Mouse (Mus musculus) midbrain, postnatal 0 days (tissue): ENCODE measurements around the gene Golga1. TPM values are rescaled to one million over a fixed set of nuclear protein-coding genes. Genes with fewer than 3 reads are reported as not detected.
"Not testable (repeated sequence)": the region's sequence is repeated elsewhere in the genome, so short reads cannot be mapped to it uniquely, and the experiment has no call there.

Source experiments
- ATAC-seq: fragments of 200-750 bp; cut with Nextera tagmentation; 2 replicates; pipeline ENCODE4 v1.8.0; 2017; ENCODE audit warnings: moderate number of reproducible peaks, mild to moderate bottlenecking, moderate TSS enrichment, moderate library complexity; ENCODE audit not compliant: low FRiP score
- DNase-seq: peaks from one replicate; pipeline ENCODE4 v3.0.0-alpha.2; 2015; ENCODE audit warnings: low spot score
- H3K27ac ChIP-seq: fragments of 300-500 bp; sonication (generic); 2 replicates; pipeline ENCODE4 v1.5.1; 2014; ENCODE audit warnings: low read depth, mild to moderate bottlenecking, low read length, mixed read lengths
- H3K27me3 ChIP-seq: fragments of 300-500 bp; sonication (generic); 2 replicates; pipeline ENCODE4 v1.6.1; 2014; ENCODE audit warnings: low read length, control low read depth, mixed read lengths; ENCODE audit not compliant: insufficient read depth
- H3K36me3 ChIP-seq: fragments of 300-500 bp; sonication (generic); 2 replicates; pipeline ENCODE4 v1.6.1; 2014; ENCODE audit warnings: low read length, control low read depth, mixed read lengths; ENCODE audit not compliant: insufficient read depth
- H3K4me1 ChIP-seq: fragments of 300-500 bp; sonication (generic); 2 replicates; pipeline ENCODE4 v1.6.1; 2014; ENCODE audit warnings: mild to moderate bottlenecking, control low read depth, antibody characterized with exemption, low read length, mixed read lengths; ENCODE audit not compliant: insufficient read depth
- H3K4me2 ChIP-seq: fragments of 300-500 bp; sonication (generic); 2 replicates; pipeline ENCODE4 v1.6.1; 2014; ENCODE audit warnings: low read depth, mild to moderate bottlenecking, low read length, mixed read lengths; ENCODE audit not compliant: poor library complexity, severe bottlenecking
- H3K4me3 ChIP-seq: fragments of 300-500 bp; sonication (generic); 2 replicates; pipeline ENCODE4 v1.5.1; 2014; ENCODE audit warnings: low read depth, mild to moderate bottlenecking, low read length, moderate library complexity
- H3K9ac ChIP-seq: fragments of 300-500 bp; sonication (generic); replicated peaks from 2 replicates; pipeline ENCODE4 v1.6.1; 2014; ENCODE audit warnings: mild to moderate bottlenecking, low read length, moderate library complexity, mixed read lengths; ENCODE audit not compliant: poor library complexity, severe bottlenecking
- H3K9me3 ChIP-seq: fragments of 300-500 bp; sonication (generic); 2 replicates; pipeline ENCODE4 v1.6.1; 2016; ENCODE audit warnings: low read length, control low read depth
- CTCF ChIP-seq: IDR thresholded peaks from 2 replicates; pipeline ENCODE4 v1.5.1; 2016; ENCODE audit warnings: antibody characterized with exemption, mild to moderate bottlenecking
- WGBS: fragments of 180-500 bp; shearing (Covaris S2); extraction: QIAGEN DNeasy Blood & Tissue Kit; methylation state at CpG from one replicate; pipeline ENCODE4 v1.1.7; 2014; 5-methylcytosine and 5-hydroxymethylcytosine counted together
- polyA plus RNA-seq: library from polyadenylated mRNA; unstranded; fragments of >200 nt; fragmentation: Nextera tagmentation; extraction: Ambion mirVana; gene quantifications from 2 replicates; pipeline ENCODE4 v1.2.1, GENCODE M21; 2015
- total RNA-seq: library from RNA; depleted of rRNA; stranded (reverse); fragments of >200 nt; gene quantifications from 2 replicates; pipeline ENCODE4 v1.2.3, GENCODE M21; 2014; rRNA removed

Golga1 gene
- total RNA-seq (22.2 and 33.4 TPM in 2 replicates), polyA plus RNA-seq (27.2 and 27.5 TPM in 2 replicates)

DNA sequence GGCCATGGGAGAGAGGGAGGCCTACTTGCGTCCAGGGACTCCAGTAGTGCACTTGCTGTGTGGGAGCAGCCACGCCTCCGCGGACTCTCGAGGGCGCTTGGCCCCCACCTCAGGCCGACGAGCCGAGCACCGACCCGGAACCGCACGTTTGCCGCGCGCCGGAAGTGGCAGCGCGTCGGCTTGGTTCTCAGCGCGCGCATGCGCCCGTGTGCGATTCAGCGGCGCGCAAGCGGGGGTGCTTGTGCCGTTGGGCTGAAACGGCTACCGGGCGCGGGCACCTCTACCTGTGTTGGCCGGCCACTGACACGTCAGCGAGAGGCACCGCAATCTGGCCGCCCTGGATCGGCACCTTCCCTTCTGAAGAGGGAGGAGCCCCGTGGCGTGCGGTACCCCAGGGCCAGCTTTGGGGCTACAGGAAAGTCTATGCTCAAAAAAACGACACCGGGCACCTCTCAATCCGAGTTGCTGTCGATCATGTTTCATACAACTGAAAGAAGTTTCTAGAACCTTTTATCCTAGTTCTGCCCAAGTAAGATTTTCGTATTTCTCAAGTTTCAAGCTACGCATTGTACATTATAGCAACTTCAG, at the start of gene Golga1:
Gene Golga1, minus strand, starts transcription at position 142 of the 588 bp plus-strand sequence.
- under 1% methylated on average over 50 of the region's 50 CpGs for WGBS
- H3K4me2 ChIP-seq, result peak within 1 kb of the TSS; percentile 79
- DNase-seq, result peak; percentile 95

DNA sequence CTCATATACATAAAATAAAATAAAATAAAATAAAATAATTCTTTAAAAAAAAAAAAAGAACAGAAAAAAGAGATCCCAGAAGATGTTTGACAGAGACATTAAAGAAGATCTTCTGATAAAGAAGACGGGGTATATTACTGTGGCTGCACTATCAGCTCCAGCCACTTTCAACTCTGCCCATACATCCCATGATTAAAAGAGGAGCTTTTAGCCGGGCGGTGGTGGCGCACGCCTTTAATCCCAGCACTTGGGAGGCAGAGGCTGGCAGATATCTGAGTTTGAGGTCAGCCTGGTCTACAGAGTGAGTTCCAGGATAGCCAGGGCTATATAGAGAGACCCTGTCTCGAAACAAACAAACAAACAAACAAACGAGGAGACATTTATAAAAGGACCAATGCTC, 48.8 kb upstream of the Golga1 start:
- Histone ChIP-seq H3K9ac (no peak overlapping the region), H3K4me1 (no peaks in the 10 kb centered on the region), H3K4me3 (no peak overlapping the region), H3K27ac (no peak overlapping the region), H3K9me3 (no peaks in the 10 kb centered on the region), H3K36me3 (peaks cover 34% of the 10 kb centered on the region; the same call in 1 of the 2 replicates), H3K27me3 (no peaks in the 10 kb centered on the region), H3K4me2 (no peak overlapping the region)
- ATAC-seq (no peak), DNase-seq (no peak)
- WGBS, result 94% methylated on average over 7 of the region's 7 CpGs
- TF ChIP-seq CTCF, result no peak

More for the DNA sequence above, at the start of gene Golga1:
- H3K9ac ChIP-seq, result peak within 1 kb of the TSS; percentile 93
- H3K27me3 ChIP-seq, result no peaks in the 10 kb centered on the region
- H3K4me1 ChIP-seq, result no peaks in the 10 kb centered on the region
- ATAC-seq, result peak; percentile 99
- peaks cover 7% of the 10 kb centered on the region; the same call in 1 of the 2 replicates for H3K36me3 ChIP-seq
- peak within 1 kb of the TSS; percentile 95 for H3K4me3 ChIP-seq
- H3K9me3 ChIP-seq, result no peaks in the 10 kb centered on the region
- peak within 1 kb of the TSS; percentile 85 for H3K27ac ChIP-seq
- TF ChIP-seq CTCF, result no peak; the same call in 1 of the 2 replicates

- no peak for DNase-seq
- H3K9me3 ChIP-seq, result no peaks in the 10 kb centered on the region
- no peak overlapping the region for H3K4me3 ChIP-seq
- H3K4me1 ChIP-seq, result no peaks in the 10 kb centered on the region
- H3K4me2 ChIP-seq, result no peak overlapping the region
- H3K36me3 ChIP-seq, result peaks cover 24% of the 10 kb centered on the region
- H3K27ac ChIP-seq, result no peak overlapping the region
- no peaks in the 10 kb centered on the region for H3K27me3 ChIP-seq
- no peak for TF ChIP-seq CTCF
- ATAC-seq, result no peak
- H3K9ac ChIP-seq, result no peak overlapping the region
Measured at GRCm38 (mm10) chr2:39110514-39110913, 45.2 kb upstream of the Golga1 start.

- H3K9ac ChIP-seq, H3K4me2 ChIP-seq, H3K27ac ChIP-seq, H3K27me3 ChIP-seq, DNase-seq, H3K4me3 ChIP-seq, H3K4me1 ChIP-seq, ATAC-seq, H3K9me3 ChIP-seq: not testable (repeated sequence)
- H3K36me3 ChIP-seq, result peaks cover 21% of the 10 kb centered on the region
Measured at GRCm38 (mm10) chr2:39109712-39110111, 44.4 kb upstream of the Golga1 start.

DNA sequence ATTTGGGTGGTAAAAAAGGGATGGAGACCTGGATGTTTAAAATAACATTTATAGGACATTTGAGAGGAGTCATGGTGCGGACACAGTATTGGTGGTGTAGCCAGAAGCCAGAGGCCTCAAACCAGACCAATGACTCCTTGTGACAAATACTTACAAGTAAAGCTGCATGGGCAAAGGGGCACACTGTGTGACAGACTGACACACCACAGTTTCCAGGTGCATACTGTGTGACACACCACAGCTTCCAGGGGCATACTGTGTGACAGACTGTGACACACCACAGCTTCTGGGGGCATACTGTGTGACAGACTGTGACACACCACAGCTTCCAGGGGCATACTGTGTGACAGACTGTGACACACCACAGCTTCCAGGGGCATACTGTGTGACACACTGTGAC, 34.6 kb upstream of the Golga1 start:
- not testable (repeated sequence) for H3K27me3 ChIP-seq, H3K4me1 ChIP-seq, H3K4me2 ChIP-seq, H3K4me3 ChIP-seq, ATAC-seq, H3K9me3 ChIP-seq, DNase-seq, H3K9ac ChIP-seq, H3K27ac ChIP-seq
- peaks cover 19% of the 10 kb centered on the region; the same call in 1 of the 2 replicates for H3K36me3 ChIP-seq
- WGBS, result 100% methylated on average over 1 of the region's 1 CpGs

DNA sequence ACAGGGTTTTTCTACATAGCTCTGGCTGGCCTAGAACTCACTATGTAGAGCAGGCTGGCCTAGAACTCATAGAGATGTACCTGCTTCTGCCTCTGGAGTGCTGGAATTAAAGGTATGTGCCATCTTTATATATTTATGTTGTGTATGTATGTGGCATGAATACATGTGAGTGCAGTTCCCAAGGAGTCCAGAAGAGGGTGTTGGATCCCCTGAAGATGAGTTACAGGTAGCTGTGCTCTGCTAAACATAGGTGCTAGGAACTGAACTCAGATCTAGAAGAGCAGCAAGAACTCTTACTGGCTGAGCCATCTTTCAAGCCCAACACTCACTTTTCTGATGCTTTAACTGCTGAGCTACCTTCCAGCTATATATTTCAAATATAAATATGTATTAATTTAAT, 32.7 kb upstream of the Golga1 start:
- Histone ChIP-seq H3K9ac (no peak overlapping the region), H3K9me3 (no peaks in the 10 kb centered on the region), H3K4me2 (no peak overlapping the region), H3K27ac (no peak overlapping the region), H3K4me1 (no peaks in the 10 kb centered on the region), H3K27me3 (no peaks in the 10 kb centered on the region), H3K4me3 (no peak overlapping the region), H3K36me3 (peaks cover 18% of the 10 kb centered on the region; the same call in 1 of the 2 replicates)
- no peak for DNase-seq
- TF ChIP-seq CTCF, result peak; percentile 35
- no peak for ATAC-seq
